Mouse (Mus musculus) adrenal gland, adult 10 weeks (tissue): ENCODE measurements around the gene Wwc2. TPM values are rescaled to one million over a fixed set of nuclear protein-coding genes. Genes with fewer than 3 reads are reported as not detected.

ENCODE experiments used
- polyA plus RNA-seq: library from polyadenylated mRNA; stranded (reverse); fragments of 350-450 nt; fragmentation: Illumina TruSeq; extraction: RNeasy Lipid Tissue Mini Kit (QIAGEN cat#74804); gene quantifications from one replicate; pipeline ENCODE4 v1.2.3, GENCODE M21; 2014; ENCODE audit warnings: low read depth, low replicate concordance

The Wwc2 gene
- 25.9 TPM for polyA plus RNA-seq

DNA sequence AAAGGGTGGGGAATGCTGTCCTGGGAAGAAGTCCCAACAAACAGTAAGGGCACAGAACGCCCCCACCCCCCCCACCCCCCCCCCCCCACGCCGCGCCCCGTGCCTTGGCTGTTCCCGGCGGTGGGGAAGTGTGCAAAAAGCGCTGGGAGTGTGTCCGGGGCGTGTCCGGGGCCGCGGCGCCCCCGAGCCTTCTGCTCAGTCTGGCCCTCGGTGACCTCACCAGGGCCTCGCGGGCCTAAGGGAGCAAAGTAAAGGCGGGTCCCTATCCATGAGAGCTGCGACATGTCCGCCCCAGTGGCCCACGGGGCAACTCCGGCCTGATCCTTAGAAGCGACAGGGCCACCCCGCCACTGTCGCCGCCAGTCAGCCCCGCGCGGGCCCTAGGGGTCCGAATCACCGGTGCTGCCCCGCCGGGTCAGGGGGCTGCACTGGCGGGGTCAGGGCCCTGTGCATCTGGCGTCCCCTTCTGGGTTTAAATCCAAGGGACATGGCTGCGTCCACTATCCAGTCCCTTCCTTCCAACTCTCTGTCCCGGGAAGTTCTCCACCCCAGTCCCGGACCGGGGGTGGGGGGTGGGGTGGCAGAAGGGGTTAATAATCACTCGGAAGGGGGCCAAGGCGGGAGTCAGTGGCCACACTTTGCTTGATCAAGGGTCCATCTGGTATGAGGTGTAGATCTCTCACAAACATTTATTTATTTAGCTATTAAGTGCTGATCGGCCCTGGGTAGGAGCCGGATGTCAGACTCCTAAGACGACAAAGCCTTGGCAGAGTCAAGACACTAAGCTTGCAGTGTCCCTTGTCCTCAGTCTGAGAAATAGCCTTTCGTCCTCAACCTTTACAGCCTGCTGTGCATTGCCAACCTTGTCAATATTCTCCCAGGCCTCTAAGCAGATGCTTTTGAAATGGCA is at the start of gene Wwc2:
Gene Wwc2, minus strand, starts transcription at position 14 of the 910 bp plus-strand sequence.

DNA sequence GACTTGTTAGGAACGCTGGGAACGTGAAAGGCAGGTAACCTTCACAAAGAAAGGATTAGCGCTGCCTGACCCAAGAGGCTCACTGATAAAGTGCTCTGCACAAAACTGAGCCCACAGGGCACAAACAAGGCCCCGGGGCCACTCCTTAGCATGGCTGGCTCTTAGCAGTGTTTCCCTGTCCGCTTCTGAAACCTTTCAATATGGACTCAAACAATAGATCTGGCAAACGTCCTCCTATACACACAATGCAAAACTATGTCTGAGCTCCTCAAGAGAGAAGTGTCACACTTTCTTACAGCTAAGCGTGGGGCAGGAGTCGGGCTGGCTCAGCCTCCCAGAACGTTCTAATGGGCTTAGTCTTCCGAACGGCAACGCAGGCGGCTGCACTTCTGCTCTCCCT is 166.5 kb downstream of the Wwc2 start, which contains the start of gene Cldn22:
Gene Cldn22, plus strand, starts transcription at position 301 of the 400 bp plus-strand sequence.

DNA sequence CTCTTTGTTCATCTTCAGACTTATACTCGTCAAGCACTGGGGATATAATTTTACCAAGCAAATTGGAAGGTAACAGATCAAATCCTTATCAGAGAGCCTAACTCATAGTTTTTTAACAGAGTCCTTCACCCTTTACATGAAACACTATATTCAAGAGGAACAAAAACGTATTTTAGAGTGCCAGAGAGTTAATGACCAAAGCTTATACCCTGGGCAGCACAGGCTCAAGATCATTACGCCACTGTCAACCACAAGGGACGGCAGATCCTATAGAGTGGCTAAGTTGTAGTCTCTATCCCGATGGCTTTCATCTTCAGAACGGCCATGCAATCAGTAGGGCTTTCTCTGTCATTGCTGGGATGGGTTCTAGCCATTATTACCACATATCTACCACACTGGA is 168.9 kb downstream of the Wwc2 start, which contains the start of gene Cldn24:
Gene Cldn24, plus strand, starts transcription at position 301 of the 400 bp plus-strand sequence.

Other genes with a start within 250 kb of the Wwc2 start
- gene Cldn24, start 168.8 kb downstream of the Wwc2 start, polyA plus RNA-seq = not detected
- gene Cldn22, start 166.4 kb downstream of the Wwc2 start, polyA plus RNA-seq = 0.64 TPM
- gene Dctd, start 108.2 kb upstream of the Wwc2 start, polyA plus RNA-seq = 1.2 TPM